Mouse (Mus musculus): ENCODE data around the gene Hsd17b7. TPM values are rescaled to one million over a fixed set of nuclear protein-coding genes. Genes with fewer than 3 reads are reported as not detected.
"Not testable (repeated sequence)": the region's sequence is repeated elsewhere in the genome, so short reads cannot be mapped to it uniquely, and the experiment has no call there.

The Hsd17b7 gene
- polyA plus RNA-seq, 1 experiment: 22.4 TPM

DNA sequence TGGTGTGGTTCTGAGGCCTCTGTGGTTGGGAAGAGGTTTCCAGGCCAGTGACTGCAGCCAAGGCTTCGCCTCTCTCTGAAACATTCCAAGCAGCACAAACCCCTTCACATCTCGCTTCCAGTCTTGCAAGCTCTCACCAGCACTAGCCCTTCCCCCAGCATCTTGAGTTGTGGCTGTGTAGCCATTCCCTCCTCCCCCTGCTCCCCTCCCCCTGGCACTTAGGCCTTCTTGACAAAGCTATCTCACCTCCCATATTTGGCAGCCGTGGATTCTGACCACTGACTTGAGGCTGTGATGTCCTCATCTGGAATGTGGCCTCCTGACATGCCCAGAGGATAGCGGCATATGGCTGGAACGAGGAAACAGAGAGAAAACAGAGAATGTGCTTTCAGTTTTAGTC is 37.5 kb upstream of the Hsd17b7 start:
- H3K9me3 ChIP-seq (replicated peaks; ENCODE audit: control insufficient read depth, insufficient read depth, low read length, poor library complexity, severe bottlenecking): no peaks in the 10 kb centered on the region
- TF ChIP-seq EP300 (IDR thresholded peaks at IDR 0.05; ENCODE audit: insufficient read depth, low read depth, low read length): no peak
- no peak for TF ChIP-seq POLR2A (IDR thresholded peaks at IDR 0.05; ENCODE audit: insufficient read depth, low read length)
- TF ChIP-seq CTCF (IDR thresholded peaks at IDR 0.05; ENCODE audit: low read depth, low read length): no peak
- no peak overlapping the region for H3K27ac ChIP-seq (ENCODE audit: insufficient read depth, low read length)
- no peaks in the 10 kb centered on the region for H3K4me1 ChIP-seq (ENCODE audit: control insufficient read depth, insufficient read depth, low read length)
- H3K9ac ChIP-seq (ENCODE audit: low read depth, poor library complexity, severe bottlenecking): no peak overlapping the region
- H3K27me3 ChIP-seq (ENCODE audit: control insufficient read depth, insufficient read depth, low read length, poor library complexity, severe bottlenecking): no peaks in the 10 kb centered on the region
- H3K4me3 ChIP-seq (ENCODE audit: low read depth, low read length): no peak overlapping the region
- H3K36me3 ChIP-seq (ENCODE audit: control insufficient read depth, insufficient read depth, low read length, poor library complexity, severe bottlenecking): no peaks in the 10 kb centered on the region

GRCm38 (mm10) chr1:170005297-170005696 is 36.3 kb upstream of the Hsd17b7 start:
- H3K9me3 ChIP-seq (replicated peaks; ENCODE audit: control insufficient read depth, insufficient read depth, low read length, poor library complexity, severe bottlenecking): no peaks in the 10 kb centered on the region
- no peak overlapping the region for H3K4me3 ChIP-seq (ENCODE audit: low read depth, low read length)
- no peaks in the 10 kb centered on the region for H3K4me1 ChIP-seq (ENCODE audit: control insufficient read depth, insufficient read depth, low read length)
- no peak overlapping the region for H3K27ac ChIP-seq (ENCODE audit: insufficient read depth, low read length)
- H3K36me3 ChIP-seq (ENCODE audit: control insufficient read depth, insufficient read depth, low read length, poor library complexity, severe bottlenecking): no peaks in the 10 kb centered on the region
- no peak overlapping the region for H3K9ac ChIP-seq (ENCODE audit: low read depth, poor library complexity, severe bottlenecking)
- no peak for TF ChIP-seq POLR2A (IDR thresholded peaks at IDR 0.05; ENCODE audit: insufficient read depth, low read length)
- TF ChIP-seq EP300 (IDR thresholded peaks at IDR 0.05; ENCODE audit: insufficient read depth, low read depth, low read length): no peak
- H3K27me3 ChIP-seq (ENCODE audit: control insufficient read depth, insufficient read depth, low read length, poor library complexity, severe bottlenecking): no peaks in the 10 kb centered on the region

DNA sequence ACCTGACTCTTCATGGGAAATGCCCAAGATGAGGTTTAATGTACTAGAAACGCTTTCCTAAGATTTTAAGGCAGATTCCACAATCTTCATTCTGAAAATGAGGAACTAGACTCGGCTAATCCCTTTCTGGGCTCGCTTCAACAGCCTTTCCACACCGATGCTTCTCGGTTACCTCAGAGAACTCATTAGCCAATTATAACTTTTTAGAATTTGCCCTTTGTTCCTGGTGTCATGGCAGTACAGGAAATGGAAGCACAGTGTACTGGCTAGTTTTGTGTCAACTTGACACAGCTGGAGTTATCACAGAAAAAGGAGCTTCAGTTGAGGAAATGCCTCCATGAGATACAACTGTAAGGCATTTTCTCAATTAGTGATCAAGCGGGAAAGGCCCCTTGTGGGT is 24.9 kb upstream of the Hsd17b7 start:
- not testable (repeated sequence) for H3K36me3 ChIP-seq (ENCODE audit: control insufficient read depth, insufficient read depth, low read length, poor library complexity, severe bottlenecking); H3K4me1 ChIP-seq (ENCODE audit: control insufficient read depth, insufficient read depth, low read length); H3K9ac ChIP-seq (ENCODE audit: low read depth, poor library complexity, severe bottlenecking); H3K4me3 ChIP-seq (ENCODE audit: low read depth, low read length); H3K9me3 ChIP-seq (replicated peaks; ENCODE audit: control insufficient read depth, insufficient read depth, low read length, poor library complexity, severe bottlenecking); H3K27ac ChIP-seq (ENCODE audit: insufficient read depth, low read length); H3K27me3 ChIP-seq (ENCODE audit: control insufficient read depth, insufficient read depth, low read length, poor library complexity, severe bottlenecking)

DNA sequence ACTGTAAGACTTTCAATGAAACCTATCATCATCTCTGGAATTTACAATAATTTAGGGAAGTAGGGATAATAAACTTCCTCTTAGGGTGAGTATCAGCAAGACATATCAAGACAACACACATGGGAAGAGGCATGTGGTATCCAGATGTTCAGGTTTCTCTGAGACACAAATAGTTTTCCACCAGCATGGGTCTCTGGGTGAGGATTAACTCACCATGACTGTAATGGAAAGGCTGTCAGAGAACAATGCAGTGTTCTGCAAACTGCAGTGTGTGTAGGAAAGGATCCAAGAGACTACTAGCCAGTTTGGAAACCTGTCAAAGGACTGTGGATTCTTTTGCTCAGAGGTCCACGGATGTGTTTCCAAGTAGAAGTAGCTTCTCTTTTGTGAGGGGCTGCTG is 17.1 kb upstream of the Hsd17b7 start:
- no peak overlapping the region for H3K27ac ChIP-seq (ENCODE audit: insufficient read depth, low read length)
- no peaks in the 10 kb centered on the region for H3K36me3 ChIP-seq (ENCODE audit: control insufficient read depth, insufficient read depth, low read length, poor library complexity, severe bottlenecking)
- no peaks in the 10 kb centered on the region for H3K27me3 ChIP-seq (ENCODE audit: control insufficient read depth, insufficient read depth, low read length, poor library complexity, severe bottlenecking)
- no peaks in the 10 kb centered on the region for H3K4me1 ChIP-seq (ENCODE audit: control insufficient read depth, insufficient read depth, low read length)
- H3K9me3 ChIP-seq (replicated peaks; ENCODE audit: control insufficient read depth, insufficient read depth, low read length, poor library complexity, severe bottlenecking): no peaks in the 10 kb centered on the region; the same call in 1 of the 2 replicates
- no peak overlapping the region for H3K9ac ChIP-seq (ENCODE audit: low read depth, poor library complexity, severe bottlenecking)
- no peak overlapping the region for H3K4me3 ChIP-seq (ENCODE audit: low read depth, low read length)
- no peak for TF ChIP-seq EP300 (IDR thresholded peaks at IDR 0.05; ENCODE audit: insufficient read depth, low read depth, low read length)
- TF ChIP-seq POLR2A (IDR thresholded peaks at IDR 0.05; ENCODE audit: insufficient read depth, low read length): no peak
- no peak for TF ChIP-seq CTCF (IDR thresholded peaks at IDR 0.05; ENCODE audit: low read depth, low read length)

- no peaks in the 10 kb centered on the region for H3K36me3 ChIP-seq (ENCODE audit: control insufficient read depth, insufficient read depth, low read length, poor library complexity, severe bottlenecking)
- H3K27me3 ChIP-seq (ENCODE audit: control insufficient read depth, insufficient read depth, low read length, poor library complexity, severe bottlenecking): no peaks in the 10 kb centered on the region
Observed at GRCm38 (mm10) chr1:169977621-169978020, 8.6 kb upstream of the Hsd17b7 start.

GRCm38 (mm10) chr1:169971998-169972397 is 3.0 kb upstream of the Hsd17b7 start:
- no peak for TF ChIP-seq EP300 (IDR thresholded peaks at IDR 0.05; ENCODE audit: insufficient read depth, low read depth, low read length)
- no peak for TF ChIP-seq POLR2A (IDR thresholded peaks at IDR 0.05; ENCODE audit: insufficient read depth, low read length)
- TF ChIP-seq CTCF (IDR thresholded peaks at IDR 0.05; ENCODE audit: low read depth, low read length): no peak
- H3K9ac ChIP-seq (ENCODE audit: low read depth, poor library complexity, severe bottlenecking): no peak overlapping the region

More at GRCm38 (mm10) chr1:169977621-169978020, 8.6 kb upstream of the Hsd17b7 start:
- Histone ChIP-seq H3K27ac (ENCODE audit: insufficient read depth, low read length) (no peak overlapping the region), H3K4me3 (ENCODE audit: low read depth, low read length) (no peak overlapping the region), H3K9me3 (replicated peaks; ENCODE audit: control insufficient read depth, insufficient read depth, low read length, poor library complexity, severe bottlenecking) (no peaks in the 10 kb centered on the region), H3K9ac (ENCODE audit: low read depth, poor library complexity, severe bottlenecking) (no peak overlapping the region), H3K4me1 (ENCODE audit: control insufficient read depth, insufficient read depth, low read length) (no peaks in the 10 kb centered on the region)
- no peak for TF ChIP-seq EP300 (IDR thresholded peaks at IDR 0.05; ENCODE audit: insufficient read depth, low read depth, low read length)
- no peak for TF ChIP-seq CTCF (IDR thresholded peaks at IDR 0.05; ENCODE audit: low read depth, low read length)
- TF ChIP-seq POLR2A (IDR thresholded peaks at IDR 0.05; ENCODE audit: insufficient read depth, low read length): no peak

More at GRCm38 (mm10) chr1:169971998-169972397, 3.0 kb upstream of the Hsd17b7 start:
- no peaks in the 10 kb centered on the region for H3K9me3 ChIP-seq (replicated peaks; ENCODE audit: control insufficient read depth, insufficient read depth, low read length, poor library complexity, severe bottlenecking)
- no peak overlapping the region for H3K4me3 ChIP-seq (ENCODE audit: low read depth, low read length)
- no peaks in the 10 kb centered on the region for H3K4me1 ChIP-seq (ENCODE audit: control insufficient read depth, insufficient read depth, low read length)
- no peak overlapping the region for H3K27ac ChIP-seq (ENCODE audit: insufficient read depth, low read length)
- no peaks in the 10 kb centered on the region for H3K36me3 ChIP-seq (ENCODE audit: control insufficient read depth, insufficient read depth, low read length, poor library complexity, severe bottlenecking)
- H3K27me3 ChIP-seq (ENCODE audit: control insufficient read depth, insufficient read depth, low read length, poor library complexity, severe bottlenecking): no peaks in the 10 kb centered on the region

Data from ES-Bruce4 (cell line).